Mouse (Mus musculus) brain, adult 2 months (tissue): ENCODE data around the gene Gtf3c4.

Source experiments
- DNase-seq: peaks from one replicate; pipeline ENCODE4 v3.0.0; 2011; ENCODE audit warnings: low read depth, low spot score

Gtf3c4 gene

DNA sequence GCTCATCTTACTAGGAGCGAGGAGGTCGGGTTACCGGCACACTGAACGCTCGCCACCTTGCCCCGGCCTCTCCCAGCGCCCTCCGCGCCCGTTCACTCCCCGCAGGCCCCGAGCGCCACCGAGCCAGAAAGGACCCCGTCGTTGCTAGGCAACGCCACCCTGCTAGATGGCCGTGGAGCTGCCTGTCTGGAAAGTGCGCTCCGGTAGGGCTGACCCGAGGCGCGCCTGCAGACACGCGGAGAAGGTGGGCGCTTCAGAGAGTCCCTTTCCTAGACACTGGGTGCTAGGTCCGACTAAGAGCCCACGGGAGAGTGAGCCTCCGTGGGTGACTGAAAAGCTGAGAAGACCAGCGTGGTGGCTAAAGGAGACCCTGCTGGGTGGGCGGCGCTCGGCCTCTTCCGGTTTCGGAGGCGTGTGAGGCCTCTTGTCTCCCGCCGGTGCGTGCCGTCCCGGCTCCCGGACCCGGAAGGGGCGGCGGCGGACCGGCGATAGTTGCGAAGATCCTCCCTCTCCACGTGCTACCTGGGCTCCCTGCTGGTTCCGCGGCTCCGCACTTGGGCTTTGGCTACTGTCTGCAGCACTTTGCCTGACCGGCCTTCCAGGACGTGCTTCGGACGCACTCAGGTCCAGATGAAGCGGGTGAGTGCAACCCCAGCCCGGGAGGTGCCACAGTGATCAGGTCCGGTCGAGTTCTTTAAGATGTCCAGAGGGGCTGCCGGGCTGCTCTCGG lies at the start of gene Gtf3c4, which contains the start of gene Ddx31:
Gtf3c4 (minus strand) TSS at position 139 of the 730 bp plus-strand sequence.
Ddx31 (plus strand) TSS at position 185 of the 730 bp plus-strand sequence.
- DNase-seq, result peak; percentile 97

DNA sequence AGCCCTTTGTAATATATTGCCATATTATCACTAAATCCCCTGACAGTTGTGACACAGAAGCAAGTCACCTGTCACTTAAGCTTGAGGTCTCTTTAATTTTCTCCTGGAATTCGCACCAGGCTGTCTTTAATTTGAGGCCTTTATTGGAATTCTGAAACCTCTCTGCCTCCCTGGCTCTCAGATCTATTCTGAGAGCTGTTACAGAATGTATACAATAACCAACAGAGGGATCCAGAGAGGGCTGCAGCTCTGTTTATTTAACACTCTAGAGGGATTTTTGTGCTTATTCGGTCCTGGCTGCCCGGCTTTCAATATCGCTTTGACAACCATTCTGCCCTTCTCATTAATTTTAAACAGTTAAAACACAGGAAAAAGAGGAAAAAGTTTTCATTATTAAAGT lies 44.8 kb upstream of the Gtf3c4 start:
- DNase-seq, result no peak

DNA sequence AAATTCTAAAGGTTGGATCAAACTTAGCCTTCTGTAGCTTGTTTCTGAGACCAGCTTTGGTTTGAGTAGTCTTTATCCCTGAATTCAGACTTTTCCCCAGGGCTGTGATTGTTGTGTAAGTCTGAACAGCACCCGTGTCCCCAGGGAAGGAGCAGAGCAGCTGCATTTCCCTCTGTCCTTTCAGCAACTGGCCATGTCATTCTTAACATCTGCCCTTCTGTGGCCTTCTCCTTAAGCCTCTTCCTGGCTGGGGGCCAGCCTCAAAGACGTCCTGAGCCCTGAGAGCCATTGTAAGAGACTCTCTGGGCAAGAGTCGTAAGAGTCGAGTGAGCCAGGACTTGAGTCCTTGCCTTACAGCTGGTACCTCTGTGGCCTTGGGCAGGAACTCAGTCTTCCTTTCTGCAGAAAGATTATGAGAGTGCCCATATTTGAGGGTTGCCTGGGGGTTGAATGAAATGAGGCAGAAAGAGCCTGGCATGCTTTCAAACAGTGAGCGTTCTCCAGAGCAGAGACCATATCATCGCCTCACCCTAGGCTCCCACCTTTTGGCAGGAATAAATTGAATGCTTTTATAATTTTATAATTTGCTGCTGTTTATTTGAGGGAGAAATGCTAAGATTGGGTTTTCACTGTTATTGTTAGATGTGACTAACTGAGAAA lies 42.8 kb upstream of the Gtf3c4 start:
- no peak for DNase-seq

DNA sequence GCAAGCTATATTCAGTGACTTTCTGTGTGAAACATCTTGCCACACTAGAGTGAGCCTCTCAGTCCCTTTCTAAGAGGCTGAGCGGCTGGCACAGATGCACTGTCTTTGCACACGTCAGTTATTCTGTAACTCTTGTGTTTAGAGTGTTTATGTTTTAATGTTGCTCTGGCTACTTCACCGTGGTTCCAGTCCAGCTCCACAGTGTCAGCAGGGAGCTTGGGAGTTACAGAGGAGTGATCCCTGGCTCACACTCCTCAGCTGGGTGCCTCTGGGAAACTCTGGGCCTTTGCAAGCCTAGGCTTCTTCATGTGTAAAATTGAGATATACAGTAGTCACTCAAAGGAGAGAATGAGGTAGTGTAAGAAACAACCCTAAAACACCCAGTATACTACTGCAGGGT lies 41.9 kb upstream of the Gtf3c4 start:
- no peak for DNase-seq

DNA sequence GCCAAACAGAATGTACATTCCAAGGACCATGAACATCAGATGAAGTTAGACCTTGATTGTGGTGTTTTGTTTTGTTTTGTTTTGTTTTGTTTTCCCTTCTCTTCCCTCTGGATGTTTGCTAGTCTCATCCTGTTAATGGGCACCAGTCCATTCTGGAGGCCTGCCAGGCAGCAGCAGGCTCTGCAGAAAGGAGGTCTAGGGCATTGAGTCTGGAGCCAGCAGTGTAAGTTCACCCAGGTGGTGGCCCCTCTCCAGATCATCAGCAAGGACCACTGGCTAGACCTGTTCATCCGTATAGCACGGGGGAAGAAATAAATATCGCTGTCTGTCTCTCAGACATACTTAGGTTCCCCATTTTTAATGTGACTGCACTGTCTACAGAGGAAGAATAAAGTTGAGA lies 41.1 kb upstream of the Gtf3c4 start:
- no peak for DNase-seq

DNA sequence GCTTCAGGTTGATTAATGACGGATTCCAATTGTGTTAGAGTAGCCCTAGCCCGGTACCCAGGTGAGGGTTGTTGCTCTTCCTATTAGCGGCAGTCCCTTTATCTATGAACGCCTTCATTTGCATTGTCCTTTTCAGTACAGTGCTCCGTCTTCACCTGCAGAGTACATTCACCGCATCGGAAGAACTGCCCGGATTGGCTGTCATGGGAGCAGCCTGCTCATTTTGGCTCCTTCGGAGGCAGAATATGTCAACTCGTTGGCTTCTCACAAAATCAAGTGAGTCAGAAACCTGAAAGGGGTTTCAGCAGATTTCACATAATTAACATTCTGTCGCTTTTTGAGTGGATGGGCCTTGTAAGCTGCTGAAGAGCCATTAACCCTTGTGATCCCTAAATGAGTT lies 35.4 kb upstream of the Gtf3c4 start:
- DNase-seq, result peak; percentile 18

DNA sequence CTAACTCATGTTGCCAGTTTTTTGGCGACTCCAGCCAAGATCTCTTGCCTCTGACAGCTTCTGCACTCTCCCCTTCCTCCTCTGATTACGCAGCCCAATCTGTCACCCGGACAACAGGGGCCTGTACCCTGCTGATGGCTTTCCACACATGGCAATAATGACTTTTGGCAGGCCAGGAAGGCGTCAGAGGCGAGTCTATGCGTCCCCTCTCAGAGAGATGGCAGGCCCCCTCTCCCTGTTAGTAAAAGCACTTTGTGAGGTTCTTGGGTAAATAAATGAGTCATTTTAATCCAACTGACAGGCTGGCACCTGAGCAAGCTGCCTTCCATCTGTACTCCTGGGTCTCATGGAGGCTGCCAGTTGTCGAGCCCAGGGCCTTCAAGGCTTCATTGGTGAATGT lies 27.3 kb upstream of the Gtf3c4 start:
- peak; percentile 91 for DNase-seq

GRCm38 (mm10) chr2:28863857-28864256 lies 23.7 kb upstream of the Gtf3c4 start:
- DNase-seq, result no peak

DNA sequence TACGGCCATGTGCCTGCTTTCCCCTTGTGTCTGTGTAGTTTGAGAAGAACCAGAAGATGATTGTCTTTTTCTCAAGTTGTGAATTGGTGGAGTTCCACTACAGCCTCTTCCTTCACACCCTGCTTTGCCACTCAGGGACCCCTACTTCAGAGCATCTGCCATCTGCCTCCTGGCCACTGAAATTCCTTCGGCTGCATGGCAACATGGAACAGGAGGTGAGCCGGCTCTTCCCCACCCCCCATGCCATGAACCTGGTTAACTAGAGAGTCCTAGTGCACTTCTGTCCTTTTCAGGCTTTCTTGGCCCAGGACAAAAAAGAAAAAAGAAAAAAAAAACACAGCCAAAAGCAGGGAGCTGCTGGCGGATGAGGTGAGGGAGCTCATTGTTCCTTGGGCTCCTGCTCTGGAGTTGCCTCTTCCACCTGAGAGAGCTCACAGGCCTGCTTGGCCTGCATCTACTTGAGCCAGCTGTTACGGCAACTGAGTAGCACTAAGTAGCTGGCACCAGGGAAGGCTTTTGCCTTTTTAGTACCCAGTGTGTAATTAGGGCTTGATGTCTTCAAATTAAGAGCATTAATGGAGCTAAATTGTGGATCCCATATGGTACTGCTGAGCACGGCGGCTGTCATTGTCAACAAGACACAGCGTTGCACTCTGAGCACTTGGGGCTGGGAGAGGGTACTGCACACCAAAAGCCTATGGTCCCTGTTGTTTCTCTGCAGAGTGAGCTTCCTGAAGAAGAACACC lies 20.7 kb upstream of the Gtf3c4 start:
- DNase-seq, result no peak

GRCm38 (mm10) chr2:28859303-28859702 lies 19.1 kb upstream of the Gtf3c4 start:
- no peak for DNase-seq

DNA sequence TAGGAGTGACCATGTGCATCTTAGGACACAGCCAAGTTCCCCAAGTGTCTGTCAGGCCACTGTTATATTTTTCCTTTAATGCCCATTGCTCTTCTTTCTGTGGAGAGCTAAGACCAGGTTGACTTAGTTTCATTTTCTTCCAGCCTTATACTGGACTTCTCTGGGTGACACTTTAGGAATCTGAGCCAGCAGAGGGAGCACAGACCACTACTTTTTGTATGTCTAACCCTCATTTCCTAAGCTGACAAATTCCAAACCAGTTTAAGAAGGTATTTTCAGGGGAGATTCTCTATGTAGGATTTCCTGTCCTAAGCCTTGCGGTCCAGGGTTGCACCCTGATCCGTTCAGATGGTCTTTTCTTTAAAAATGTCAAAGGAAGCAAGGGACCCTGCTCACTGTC lies 15.6 kb upstream of the Gtf3c4 start:
- peak; percentile 9 for DNase-seq

DNA sequence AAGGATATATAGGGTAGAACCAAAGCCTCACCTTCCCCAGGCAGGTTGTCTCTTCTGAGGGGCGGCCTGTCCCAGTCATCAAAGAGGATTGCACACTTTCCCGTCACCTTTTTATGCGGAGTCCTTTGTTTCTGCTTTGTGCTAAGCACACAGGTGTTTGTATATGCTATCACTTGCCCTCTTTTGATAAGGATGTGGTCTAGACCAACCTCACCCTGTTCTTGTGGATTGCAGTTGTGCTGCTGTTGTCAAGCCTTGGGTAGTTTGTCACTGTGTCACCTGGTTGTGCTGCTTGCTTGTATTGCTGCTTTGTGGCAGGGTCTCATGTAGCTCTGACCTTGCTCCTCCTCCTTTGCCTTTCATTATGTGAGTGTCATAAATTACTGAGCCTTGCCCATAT lies 12.4 kb upstream of the Gtf3c4 start:
- no peak for DNase-seq

DNA sequence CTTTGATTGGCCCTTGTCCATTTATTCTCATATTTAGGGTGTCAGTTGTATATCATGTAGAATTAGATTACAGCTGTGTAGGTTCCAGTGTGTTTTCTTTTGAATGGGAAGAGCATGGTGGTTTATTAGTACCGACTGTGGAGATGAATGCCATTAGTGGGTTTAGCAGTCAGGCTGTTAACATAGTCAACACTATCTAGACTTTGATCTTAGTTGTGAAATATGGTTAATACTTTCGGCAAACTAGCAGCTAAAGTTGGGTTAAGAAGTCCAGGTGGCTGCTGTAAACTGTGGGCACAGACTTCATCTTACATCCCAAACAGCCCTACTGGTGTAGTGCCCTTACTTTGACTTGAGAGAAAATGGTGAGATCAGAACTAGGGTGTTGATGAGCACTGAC lies 8.7 kb upstream of the Gtf3c4 start:
- no peak for DNase-seq

- DNase-seq, result no peak
These were observed 1.9 kb upstream of the Gtf3c4 start for GRCm38 (mm10) chr2:28842042-28842441.

GRCm38 (mm10) chr2:28839501-28840221 lies 499 bp downstream of the Gtf3c4 start:
- DNase-seq, result no peak

GRCm38 (mm10) chr2:28836181-28836940 lies 3.8 kb downstream of the Gtf3c4 start:
- DNase-seq, result peak; percentile 47

- peak; percentile 22 for DNase-seq
These were observed 10.9 kb downstream of the Gtf3c4 start for GRCm38 (mm10) chr2:28829265-28829664.

DNA sequence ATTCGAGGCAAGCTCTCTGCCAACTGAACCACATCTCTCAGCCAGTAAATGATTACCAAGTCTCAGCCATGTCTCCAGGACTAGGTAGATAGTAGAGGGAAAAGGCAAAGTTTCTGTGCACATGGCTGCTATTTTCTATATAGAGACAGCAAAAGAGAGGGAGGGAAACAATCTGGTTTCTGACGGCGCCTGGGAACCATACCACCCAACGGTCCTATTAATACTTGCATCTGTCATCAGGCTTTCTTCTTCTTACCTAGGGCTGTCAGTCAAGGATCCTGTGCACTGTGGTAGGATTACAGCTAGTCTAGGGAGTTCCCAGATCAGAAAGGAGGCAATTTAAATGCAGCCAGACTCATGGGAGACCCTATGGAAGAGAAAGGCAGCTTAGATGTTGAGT lies 21.3 kb downstream of the Gtf3c4 start:
- DNase-seq, result no peak

GRCm38 (mm10) chr2:28810260-28811013 lies 29.7 kb downstream of the Gtf3c4 start:
- DNase-seq, result no peak

- no peak for DNase-seq
These were observed 31.3 kb downstream of the Gtf3c4 start for GRCm38 (mm10) chr2:28808841-28809240.
